Mouse (Mus musculus) macrophage (primary cell): Measurements from ENCODE around the gene Gm5737. TPM values are rescaled to one million over a fixed set of nuclear protein-coding genes. Genes with fewer than 3 reads are reported as not detected.

ENCODE experiments used
- H3K27ac ChIP-seq: fragments of 350-480 bp; formaldehyde crosslinking; 2 replicates; pipeline ENCODE4 v1.9.0; 2021
- H3K36me3 ChIP-seq: fragments of 350-480 bp; formaldehyde crosslinking; 2 replicates; pipeline ENCODE4 v1.9.0; 2021; ENCODE audit errors: inconsistent target
- H3K4me3 ChIP-seq: fragments of 350-480 bp; formaldehyde crosslinking; 2 replicates; pipeline ENCODE4 v1.9.0; 2021; ENCODE audit errors: inconsistent target
- H3K79me2 ChIP-seq: fragments of 350-480 bp; formaldehyde crosslinking; 2 replicates; pipeline ENCODE4 v1.9.0; 2021; ENCODE audit errors: inconsistent target
- WGBS: methylation state at CpG from one replicate; pipeline ENCODE4 v1.1.7; 2026; ENCODE audit warnings: inconsistent platforms; ENCODE audit not compliant: missing documents; 5-methylcytosine and 5-hydroxymethylcytosine counted together
- polyA plus RNA-seq: library from polyadenylated mRNA; stranded (reverse); fragments of 250-400 nt; gene quantifications from 3 replicates; pipeline ENCODE4 v1.2.4, GENCODE M21; 2018; ENCODE audit warnings: inconsistent platforms

The Gm5737 gene
- polyA plus RNA-seq, 1 experiment from 2014 or later, result not detected

DNA sequence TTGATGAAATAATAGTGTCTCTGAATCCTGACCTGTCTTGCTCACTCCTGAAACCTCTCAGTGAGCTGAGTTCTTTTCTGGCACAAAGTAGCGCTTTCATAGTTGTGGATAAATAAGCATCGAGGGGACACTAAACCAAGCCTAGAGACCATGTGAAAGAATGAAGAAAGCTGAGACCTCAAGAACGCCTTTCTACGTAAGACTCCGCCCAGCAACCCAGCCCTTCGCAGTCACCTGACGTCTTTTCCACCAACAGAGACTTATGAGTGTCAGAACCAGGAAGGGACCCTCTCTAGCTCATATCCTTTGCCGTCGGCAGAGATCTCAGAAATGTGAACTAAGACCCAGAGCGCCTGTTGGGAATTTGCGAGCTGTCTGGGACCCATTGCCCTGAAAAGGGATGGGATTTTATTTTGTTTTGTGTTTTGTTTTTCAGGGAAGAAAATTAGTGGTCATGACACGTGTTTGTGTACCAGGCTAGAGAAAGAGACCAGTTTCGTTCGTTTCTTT is 22.8 kb downstream of the Gm5737 start:
- Histone ChIP-seq H3K36me3 (no peaks in the 10 kb centered on the region), H3K4me3 (peak overlapping the region; percentile 57), H3K27ac (peak overlapping the region; percentile 72), H3K79me2 (no peaks in the 10 kb centered on the region)
- 2% methylated on average over 14 of the region's 14 CpGs for WGBS

DNA sequence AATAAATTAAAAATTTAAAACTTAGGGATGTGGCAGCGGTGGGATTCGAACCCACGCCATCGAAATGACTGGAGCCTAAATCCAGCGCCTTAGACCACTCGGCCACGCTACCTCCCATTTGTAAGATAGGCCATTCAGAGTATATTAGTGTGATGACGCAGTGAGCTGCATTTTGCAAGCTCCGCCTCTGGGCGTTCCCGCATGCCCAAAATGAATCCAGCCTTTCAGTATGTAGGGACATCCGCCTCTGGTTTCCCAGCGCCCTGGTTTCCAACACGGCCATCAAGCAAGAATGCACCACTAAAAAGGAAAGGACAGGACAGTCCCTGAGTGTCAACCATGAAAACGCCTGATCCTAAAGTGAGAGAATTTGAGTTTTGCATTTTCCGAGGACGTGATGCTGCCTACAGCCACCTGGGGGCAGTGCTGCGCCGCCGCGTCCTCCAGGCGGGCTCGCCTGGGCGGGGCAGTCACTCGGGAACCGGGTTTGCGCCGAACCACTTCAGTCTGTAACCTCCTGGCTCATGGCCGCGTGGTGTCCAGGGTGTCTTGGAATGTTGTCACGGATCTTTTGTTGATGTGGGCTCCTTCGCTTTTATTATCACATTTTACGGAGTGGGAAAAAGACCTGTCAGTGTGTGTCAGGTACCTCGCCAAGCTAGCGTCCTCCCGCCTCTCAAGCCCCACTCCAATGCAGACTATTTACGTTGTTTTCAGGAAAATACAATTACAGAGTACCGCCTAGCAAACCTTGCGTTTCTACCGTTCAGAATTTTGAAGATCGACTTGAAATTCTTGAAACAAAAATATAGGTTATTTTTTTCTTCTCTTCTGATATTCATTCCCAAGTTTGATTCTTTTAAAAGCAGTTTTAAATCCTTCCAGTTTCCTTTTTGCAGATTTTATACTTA is 23.5 kb downstream of the Gm5737 start:
- peak overlapping the region; percentile 72 for H3K27ac ChIP-seq
- 2% methylated on average over 41 of the region's 41 CpGs for WGBS

DNA sequence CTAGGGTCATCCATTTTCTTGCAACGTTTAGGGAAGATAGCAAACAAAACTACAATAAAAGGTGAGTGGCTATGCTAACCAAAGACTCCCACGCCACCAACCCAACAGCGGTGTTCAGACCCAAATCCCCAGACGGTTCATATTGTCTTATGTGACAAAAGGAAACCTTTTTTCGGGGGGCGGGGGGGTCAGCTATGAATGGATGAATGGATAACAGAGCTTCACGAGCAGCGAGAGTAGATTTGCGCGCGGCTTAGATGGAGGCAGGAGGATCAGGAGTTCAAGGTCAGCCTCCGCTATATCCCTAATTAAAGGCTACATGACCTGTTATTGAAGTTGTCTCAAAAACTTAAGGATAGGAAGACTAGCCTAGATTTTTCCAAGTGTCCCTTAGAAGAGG is 24.2 kb downstream of the Gm5737 start:
- Histone ChIP-seq H3K36me3 (no peaks in the 10 kb centered on the region), H3K27ac (no peak overlapping the region), H3K4me3 (peak overlapping the region; percentile 57), H3K79me2 (no peaks in the 10 kb centered on the region)
- 19% methylated on average over 12 of the region's 12 CpGs for WGBS

More for the DNA sequence above, 23.5 kb downstream of the Gm5737 start:
- no peaks in the 10 kb centered on the region for H3K36me3 ChIP-seq
- no peaks in the 10 kb centered on the region for H3K79me2 ChIP-seq
- peak overlapping the region; percentile 57 for H3K4me3 ChIP-seq

DNA sequence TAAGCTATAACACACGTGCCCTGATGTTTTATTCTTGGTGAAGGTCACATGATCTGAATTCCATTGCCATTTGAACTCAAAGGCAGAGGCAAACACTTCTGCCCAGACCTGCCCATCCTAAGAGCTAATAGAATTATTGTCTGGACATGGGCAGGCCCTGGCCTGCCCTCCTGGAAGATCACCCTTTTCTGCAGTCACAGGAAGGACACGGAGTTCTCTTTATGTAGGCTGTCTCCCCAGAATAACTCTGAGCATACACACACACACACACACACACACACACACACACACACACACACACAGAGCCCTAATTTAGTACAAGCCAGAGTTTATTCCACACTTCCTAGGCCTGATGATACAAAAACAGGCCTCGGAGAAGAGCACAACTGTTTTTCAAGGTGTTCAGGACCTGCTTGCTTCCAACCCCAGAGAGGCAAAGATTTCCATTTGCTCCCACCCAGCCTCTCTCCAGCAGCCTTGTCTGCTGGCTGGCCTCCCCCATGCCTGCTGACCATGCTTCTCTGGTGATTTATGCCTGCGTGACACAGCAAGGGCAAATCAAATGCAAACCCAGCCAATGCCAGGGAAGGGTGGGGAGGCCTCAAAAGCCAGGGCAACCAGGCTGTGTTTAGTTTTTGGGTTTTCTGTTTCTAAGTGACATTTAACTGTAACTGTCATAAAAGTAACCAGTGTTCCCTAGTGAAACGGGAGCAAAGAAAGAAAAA is 26.4 kb downstream of the Gm5737 start:
- Histone ChIP-seq H3K36me3 (no peaks in the 10 kb centered on the region), H3K4me3 (no peak overlapping the region), H3K27ac (no peak overlapping the region), H3K79me2 (no peaks in the 10 kb centered on the region; the same call in 1 of the 2 replicates)
- WGBS, result 71% methylated on average over 5 of the region's 5 CpGs

DNA sequence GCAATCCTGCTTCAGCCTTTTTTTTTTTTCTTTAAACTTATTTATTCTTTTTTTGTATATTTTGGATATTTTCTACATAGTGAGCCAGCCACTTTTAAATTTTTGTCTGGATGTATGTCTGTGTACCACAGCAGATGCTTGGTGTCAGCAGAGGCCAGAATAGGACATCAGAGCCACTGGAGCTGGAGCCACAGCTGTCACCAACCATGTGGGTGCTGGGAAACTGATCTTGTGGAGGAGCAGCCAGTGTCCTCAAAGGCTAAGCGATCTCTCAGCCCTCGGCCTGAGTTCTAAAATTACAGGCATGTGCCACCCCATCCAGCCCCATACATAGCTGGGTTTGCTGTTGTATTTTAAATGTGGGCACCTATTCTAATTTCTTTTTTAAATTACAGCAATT is 27.6 kb downstream of the Gm5737 start:
- no peak overlapping the region for H3K27ac ChIP-seq

DNA sequence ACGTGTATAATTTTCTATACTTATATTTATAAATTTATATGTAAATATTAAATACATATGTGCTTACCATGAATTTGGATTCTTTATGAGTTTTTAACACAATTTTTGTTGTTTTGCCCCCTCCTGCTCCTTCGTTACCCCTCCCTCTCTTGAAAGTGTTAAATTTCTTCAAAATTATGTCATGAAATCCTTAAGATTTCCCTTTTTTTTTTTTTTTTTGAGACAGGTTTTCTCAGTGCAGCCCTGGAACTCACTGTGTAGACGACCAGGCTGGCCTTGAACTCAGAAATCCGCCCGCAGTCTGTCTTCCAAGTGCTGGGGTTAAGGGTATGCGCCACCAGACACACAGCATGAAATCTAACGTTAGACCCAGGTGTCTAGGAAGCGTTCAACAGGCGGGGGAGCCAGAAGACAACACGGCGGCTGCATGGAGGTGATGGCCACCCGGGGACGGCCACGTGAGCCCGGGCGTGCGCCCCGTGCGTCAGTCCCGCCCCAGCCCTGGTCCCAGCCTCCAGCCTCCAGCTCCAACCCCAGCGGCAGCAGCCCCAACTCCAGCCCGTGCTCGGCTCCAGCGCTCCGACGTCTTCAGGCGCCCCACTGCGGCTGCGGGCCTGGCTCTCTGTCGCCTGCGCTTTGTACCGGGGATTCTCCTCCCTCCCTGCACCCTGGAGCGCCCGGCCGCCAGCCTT is 30.3 kb downstream of the Gm5737 start, which contains the start of gene Eef2k:
Gene Eef2k, plus strand, starts transcription at position 487 of the 692 bp plus-strand sequence.
- 2% methylated on average over 33 of the region's 35 CpGs for WGBS
- no peaks in the 10 kb centered on the region for H3K36me3 ChIP-seq
- peak within 1 kb of the TSS; percentile 8; the same call in 1 of the 2 replicates for H3K27ac ChIP-seq
- no peaks in the 10 kb centered on the region; the same call in 1 of the 2 replicates for H3K79me2 ChIP-seq
- H3K4me3 ChIP-seq, result peak within 1 kb of the TSS; percentile 58

More for the DNA sequence above, 27.6 kb downstream of the Gm5737 start:
- Histone ChIP-seq H3K4me3 (no peak overlapping the region), H3K36me3 (no peaks in the 10 kb centered on the region), H3K79me2 (no peaks in the 10 kb centered on the region; the same call in 1 of the 2 replicates)
- 100% methylated on average over 2 of the region's 2 CpGs for WGBS

DNA sequence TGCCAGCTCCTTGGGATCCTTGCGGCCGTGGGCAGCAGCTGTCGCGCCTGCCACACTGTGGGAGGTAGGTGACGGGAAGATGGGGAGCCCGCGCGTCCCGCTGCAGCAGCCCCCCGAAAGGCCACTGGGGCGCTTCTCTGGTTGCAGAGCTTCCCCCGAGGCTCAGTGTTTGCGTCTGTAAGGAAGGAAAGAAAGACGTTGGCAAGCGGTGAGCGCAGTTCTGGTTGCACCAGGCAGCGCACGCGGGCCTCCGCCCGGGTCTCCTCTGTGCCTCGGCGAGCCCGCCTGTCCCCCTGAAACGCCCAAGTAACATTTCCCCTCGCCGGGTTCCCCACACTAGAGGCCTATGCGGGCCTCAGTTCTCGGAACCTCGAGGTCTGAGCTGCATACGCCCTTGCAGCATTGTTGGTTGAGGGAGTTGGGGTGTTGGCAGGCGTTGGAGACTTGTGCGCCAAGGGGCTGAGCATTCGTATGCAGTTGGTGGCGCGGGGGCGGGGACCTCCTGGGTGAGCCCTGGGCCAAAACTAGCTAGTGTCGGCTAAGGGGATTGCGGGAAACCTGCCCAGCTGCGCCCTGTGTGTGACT is 31.0 kb downstream of the Gm5737 start:
- peak overlapping the region; percentile 58 for H3K4me3 ChIP-seq
- WGBS, result 1% methylated on average over 39 of the region's 40 CpGs
- H3K27ac ChIP-seq, result peak overlapping the region; percentile 8; the same call in 1 of the 2 replicates
- H3K79me2 ChIP-seq, result no peaks in the 10 kb centered on the region; the same call in 1 of the 2 replicates
- H3K36me3 ChIP-seq, result no peaks in the 10 kb centered on the region

DNA sequence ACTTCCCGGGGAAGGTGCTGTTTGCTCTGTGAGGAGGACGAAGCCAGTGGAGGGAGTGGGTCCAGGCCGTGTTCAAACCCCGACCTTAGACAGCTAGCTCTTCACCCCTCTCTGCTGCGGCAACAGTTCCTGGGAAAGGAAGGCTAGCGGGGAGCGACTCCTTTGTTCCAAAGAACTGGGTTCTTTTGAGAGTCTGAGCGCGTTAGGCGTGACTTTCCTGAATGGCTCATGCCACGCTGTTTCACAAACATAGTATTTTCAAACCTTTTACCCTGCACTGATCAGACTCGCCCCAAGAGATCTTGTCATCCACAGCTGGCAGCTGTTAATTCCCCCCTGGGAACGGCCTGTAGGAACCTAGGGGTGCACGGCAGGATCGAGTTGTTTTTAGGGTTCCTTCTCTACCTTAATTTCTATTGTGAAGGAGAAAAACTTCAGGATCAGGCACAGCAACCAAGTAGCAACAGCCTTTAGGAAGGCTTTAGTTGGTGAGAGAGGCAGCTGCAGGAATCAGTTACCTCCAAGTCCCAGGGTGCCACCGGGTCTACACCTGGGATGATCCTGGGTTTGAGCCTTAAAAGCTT is 31.8 kb downstream of the Gm5737 start:
- peak overlapping the region; percentile 58 for H3K4me3 ChIP-seq
- no peaks in the 10 kb centered on the region for H3K36me3 ChIP-seq
- peak overlapping the region; percentile 8; the same call in 1 of the 2 replicates for H3K27ac ChIP-seq
- H3K79me2 ChIP-seq, result no peaks in the 10 kb centered on the region; the same call in 1 of the 2 replicates
- WGBS, result 16% methylated on average over 16 of the region's 16 CpGs

DNA sequence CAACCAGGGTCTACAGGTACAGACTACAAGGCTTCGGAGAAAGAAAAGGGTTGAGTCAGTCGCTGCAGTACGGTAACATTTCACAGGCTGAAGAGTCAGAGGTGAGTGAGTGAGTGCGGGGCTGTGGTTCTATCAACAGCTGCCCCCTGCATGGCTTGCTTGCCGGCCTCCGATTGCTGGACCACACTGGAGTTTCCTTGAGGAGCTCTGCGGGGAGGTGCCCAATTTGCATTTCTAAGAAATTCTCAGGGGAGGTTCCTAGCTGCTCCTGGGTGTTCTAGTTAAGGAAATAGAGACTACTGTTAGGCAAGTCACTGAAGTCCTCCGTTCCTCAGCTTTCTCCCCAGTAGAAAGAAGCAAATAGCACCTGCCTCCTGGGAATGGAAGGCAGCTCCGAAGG is 32.5 kb downstream of the Gm5737 start:
- WGBS, result 38% methylated on average over 8 of the region's 9 CpGs
- Histone ChIP-seq H3K79me2 (no peaks in the 10 kb centered on the region; the same call in 1 of the 2 replicates), H3K27ac (no peak overlapping the region), H3K4me3 (no peak overlapping the region), H3K36me3 (no peaks in the 10 kb centered on the region)

DNA sequence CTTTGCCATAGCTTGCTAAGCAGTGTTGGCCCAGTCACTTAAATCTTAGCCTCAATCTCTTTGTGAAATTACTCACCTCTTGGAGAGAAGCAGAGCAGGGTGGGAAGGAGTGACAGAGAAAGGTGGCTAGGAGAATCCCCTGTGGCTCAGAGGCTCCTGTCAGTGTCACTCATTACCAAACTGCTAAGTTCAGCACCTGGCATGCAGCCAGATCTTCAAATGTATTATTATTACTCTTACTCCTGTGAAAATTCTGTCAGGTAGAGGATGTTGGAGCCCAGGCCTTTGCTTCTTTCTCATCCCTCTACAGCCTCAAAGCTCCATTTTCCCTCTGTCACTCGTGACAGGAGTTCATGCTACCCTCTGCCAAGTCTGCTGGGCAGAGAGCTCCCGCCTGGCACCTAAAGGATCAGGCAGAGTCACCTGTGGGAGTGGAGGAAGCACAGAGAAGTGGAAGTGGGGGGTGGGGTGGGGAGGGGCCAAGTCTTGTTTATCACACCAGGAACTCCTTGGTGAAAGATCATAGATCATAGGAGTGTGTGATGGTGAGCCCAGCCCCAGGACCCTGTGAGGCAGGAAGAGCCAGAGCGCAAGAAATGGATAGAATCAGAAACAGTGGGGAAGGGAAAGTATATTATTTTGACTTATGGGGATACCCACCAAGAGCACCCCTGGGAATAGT is 36.8 kb downstream of the Gm5737 start:
- H3K4me3 ChIP-seq, result no peak overlapping the region
- H3K27ac ChIP-seq, result no peak overlapping the region
- no peaks in the 10 kb centered on the region for H3K36me3 ChIP-seq
- WGBS, result 80% methylated on average over 2 of the region's 3 CpGs
- no peaks in the 10 kb centered on the region; the same call in 1 of the 2 replicates for H3K79me2 ChIP-seq

DNA sequence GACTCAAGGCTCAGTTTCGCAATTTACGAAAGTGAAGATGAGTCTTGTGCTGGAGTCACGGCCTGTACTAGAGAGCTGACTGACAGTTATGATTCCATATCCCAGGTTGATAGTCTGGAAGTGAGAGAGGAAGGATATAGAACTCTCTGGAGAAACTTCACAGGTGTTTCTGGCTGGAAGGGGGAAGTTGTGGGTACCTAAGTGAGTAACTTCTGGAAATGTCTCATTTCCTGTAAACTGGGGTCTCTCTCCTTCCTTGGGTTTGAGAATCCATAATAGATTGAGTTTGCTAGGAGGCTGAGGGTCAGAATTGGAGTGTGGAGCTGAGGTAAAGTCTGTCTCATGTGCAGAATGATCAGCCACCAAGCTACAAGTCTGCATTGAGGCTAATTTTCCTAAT is 38.0 kb downstream of the Gm5737 start:
- Histone ChIP-seq H3K27ac (no peak overlapping the region), H3K4me3 (no peak overlapping the region), H3K36me3 (no peaks in the 10 kb centered on the region), H3K79me2 (no peaks in the 10 kb centered on the region; the same call in 1 of the 2 replicates)
- WGBS, result 71% methylated on average over 3 of the region's 3 CpGs

DNA sequence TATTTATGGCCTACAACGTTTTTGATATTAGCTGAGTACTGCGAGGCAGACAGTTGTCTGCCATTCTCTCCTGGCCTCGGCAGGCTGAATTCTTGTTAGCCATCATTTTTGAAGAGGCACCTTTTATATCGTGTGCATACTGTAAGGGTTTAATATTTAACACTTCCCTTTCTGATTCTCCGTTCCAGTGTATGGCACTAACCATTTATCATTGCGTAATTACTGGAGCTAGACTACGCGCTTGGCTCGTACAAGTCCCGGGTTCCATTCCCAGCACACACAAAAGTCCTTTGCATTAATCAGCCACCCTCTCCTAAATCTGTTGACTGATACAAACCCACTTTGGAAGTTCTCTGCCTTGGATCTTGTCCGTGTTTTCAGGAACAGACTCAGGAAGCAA is 47.7 kb downstream of the Gm5737 start:
- 59% methylated on average over 11 of the region's 11 CpGs for WGBS

More for the DNA sequence above, 47.7 kb downstream of the Gm5737 start:
- Histone ChIP-seq H3K27ac (no peak overlapping the region), H3K79me2 (no peaks in the 10 kb centered on the region; the same call in 1 of the 2 replicates), H3K4me3 (no peak overlapping the region), H3K36me3 (no peaks in the 10 kb centered on the region)
